25 mouse cellular contexts compared by ENCODE assay signal in genomic region chr5:17006807-17007522, GRCm38 (mm10).
A peak's percentile ranks its signal among the peaks of the same experiment; 100 is the strongest.
DNase-seq lines count a peak whose midpoint lies in the region; ATAC-seq and TF ChIP-seq lines count a peak whose summit lies in the region.
"Had no signal": no experiment of that assay in that cellular context is flagged by ENCODE, and none has a peak within 500 bp of the region (broad histone marks: within the 10 kb centered on the region; RNA-seq: fewer than 3 reads in every experiment).

No protein-coding gene starts in this region.

- no peak overlapping the region for H3K9ac ChIP-seq in hindbrain, embryonic 13.5 days
- H3K9ac ChIP-seq: hindbrain, embryonic 12.5 days; kidney, embryonic 15.5 days; limb, embryonic 12.5 days; liver, embryonic 12.5 days; neural tube, embryonic 15.5 days had no signal

- no peak overlapping the region for H3K4me3 ChIP-seq in thymus, adult 2 months (ENCODE audit: control insufficient read depth, insufficient read depth, low read length)
- no peak overlapping the region for H3K4me3 ChIP-seq in hindbrain, embryonic 13.5 days
- H3K4me3 ChIP-seq: hindbrain, embryonic 12.5 days; kidney, embryonic 15.5 days; limb, embryonic 12.5 days; liver, embryonic 12.5 days; neural tube, embryonic 15.5 days had no signal

- no peaks in the 10 kb centered on the region for H3K36me3 ChIP-seq in thymus, adult 2 months (ENCODE audit: control insufficient read depth, insufficient read depth, low read length)
- H3K36me3 ChIP-seq in hindbrain, embryonic 13.5 days, result no peaks in the 10 kb centered on the region
- H3K36me3 ChIP-seq: hindbrain, embryonic 12.5 days; kidney, embryonic 15.5 days; limb, embryonic 12.5 days; liver, embryonic 12.5 days; neural tube, embryonic 15.5 days had no signal

- peak; percentile 96 for ATAC-seq in frontal cortex, adult (ENCODE audit: low TSS enrichment)
- peak; percentile 71 to 76 for ATAC-seq in hematopoietic stem cell, adult 5-6 weeks (replicated peaks in 1 of 2; ENCODE audit: insufficient read depth in 1 of 2, low FRiP score in 2 of 2, low TSS enrichment in 1 of 2, low read depth in 1 of 2, poor library complexity in 2 of 2, severe bottlenecking in 2 of 2)
- ATAC-seq in hindbrain, embryonic 13.5 days (ENCODE audit: low FRiP score), result no peak
- ATAC-seq: liver, embryonic 12.5 days had no signal

- no peak for DNase-seq in frontal cortex, postnatal 25 days (ENCODE audit: low spot score in 2 of 2)
- peak; percentile 4 for DNase-seq in thymus, postnatal 0 days (ENCODE audit: low spot score)
- DNase-seq in thymus, adult 2 months, result no peak
- no peak for DNase-seq in natural killer cell, adult 2 months (ENCODE audit: low spot score in 2 of 2)
- DNase-seq: adrenal gland, postnatal 36 days; cerebellum, adult 11 months; cerebellum, adult 9-11 months; gastrocnemius, postnatal 10 days; heart, adult 11 months; heart, postnatal 10 days; kidney, adult 11 months; lung, adult 18-20 months; lung, postnatal 14 days; right cerebral cortex, postnatal 14 days; spleen, adult 18-20 months; thymus, postnatal 25 days had no signal

- no peaks in the 10 kb centered on the region for H3K27me3 ChIP-seq in thymus, adult 2 months (ENCODE audit: control insufficient read depth, insufficient read depth, low read length)
- no peaks in the 10 kb centered on the region for H3K27me3 ChIP-seq in hindbrain, embryonic 13.5 days
- H3K27me3 ChIP-seq: hindbrain, embryonic 12.5 days; kidney, embryonic 15.5 days; limb, embryonic 12.5 days; liver, embryonic 12.5 days; neural tube, embryonic 15.5 days had no signal

- no peak for TF ChIP-seq CTCF in thymus, adult 2 months (IDR thresholded peaks at IDR 0.05; ENCODE audit: borderline replicate concordance, control insufficient read depth, extremely low read depth, insufficient read depth, low read length, poor library complexity)

- no peak overlapping the region for H3K4me2 ChIP-seq in hindbrain, embryonic 13.5 days
- H3K4me2 ChIP-seq: heart, embryonic 11.5 days; hindbrain, embryonic 12.5 days; kidney, embryonic 15.5 days; limb, embryonic 12.5 days; liver, embryonic 12.5 days; neural tube, embryonic 15.5 days had no signal

- H3K9me3 ChIP-seq in hindbrain, embryonic 13.5 days, result no peaks in the 10 kb centered on the region
- H3K9me3 ChIP-seq: hindbrain, embryonic 12.5 days; kidney, embryonic 15.5 days; limb, embryonic 12.5 days; liver, embryonic 12.5 days; neural tube, embryonic 15.5 days had no signal

- H3K27ac ChIP-seq in thymus, adult 2 months (ENCODE audit: control insufficient read depth, insufficient read depth, low read length), result no peak overlapping the region
- no peak overlapping the region for H3K27ac ChIP-seq in hindbrain, embryonic 13.5 days
- H3K27ac ChIP-seq: hindbrain, embryonic 12.5 days; kidney, embryonic 15.5 days; limb, embryonic 12.5 days; liver, embryonic 12.5 days; neural tube, embryonic 15.5 days had no signal

- 5% methylated on average over 3 of the region's 3 CpGs for WGBS in thymus, adult 2 months
- WGBS in hindbrain, embryonic 13.5 days, result 75% methylated on average over 3 of the region's 3 CpGs

- no peaks in the 10 kb centered on the region for H3K4me1 ChIP-seq in thymus, adult 2 months (replicated peaks; ENCODE audit: control insufficient read depth, insufficient read depth, low read length)
- no peaks in the 10 kb centered on the region for H3K4me1 ChIP-seq in hindbrain, embryonic 13.5 days (replicated peaks)
- H3K4me1 ChIP-seq: hindbrain, embryonic 12.5 days; limb, embryonic 12.5 days; liver, embryonic 12.5 days; neural tube, embryonic 15.5 days had no signal

- no peak for TF ChIP-seq POLR2A in thymus, adult 2 months (IDR thresholded peaks at IDR 0.05; ENCODE audit: control insufficient read depth, extremely low read depth, insufficient read depth, low read length, poor library complexity)
